Mouse (Mus musculus): Measurements from ENCODE around the gene Gm13420. TPM values are rescaled to one million over a fixed set of nuclear protein-coding genes. Genes with fewer than 3 reads are reported as not detected.
"Not testable (repeated sequence)": the region's sequence is repeated elsewhere in the genome, so short reads cannot be mapped to it uniquely, and the experiment has no call there.

Gm13420 gene
- not detected in 2 replicates for polyA plus RNA-seq (2014; fragmentation: Nextera tagmentation; extraction: Ambion mirVana)

DNA sequence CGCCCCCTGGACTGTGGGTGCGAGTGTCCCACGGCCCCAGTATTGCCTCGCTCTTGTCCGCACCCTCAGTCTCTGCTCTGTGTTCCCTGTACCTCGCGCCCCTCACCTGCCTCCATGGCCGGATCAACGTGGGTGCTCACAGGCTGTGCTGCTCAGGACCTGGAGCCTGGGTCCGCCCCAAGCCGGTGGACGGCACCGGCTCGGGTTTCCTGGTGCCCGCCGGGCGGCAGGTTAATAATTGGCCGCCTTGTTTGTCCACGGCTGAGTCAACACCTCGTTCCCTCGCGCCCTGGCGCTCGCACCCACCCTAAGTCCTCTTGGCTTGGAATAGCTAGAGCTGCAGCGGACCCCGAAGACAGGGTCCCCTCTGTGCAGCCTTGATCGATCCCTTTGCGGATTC lies at the start of gene Gm13420:
TSS of gene Gm13420 (minus strand) at position 189 of the 400 bp plus-strand sequence.
- Histone ChIP-seq H3K9ac (ENCODE audit: low read length) (no peak within 1 kb of the TSS), H3K4me2 (ENCODE audit: low read depth, severe bottlenecking) (peak within 1 kb of the TSS; percentile 31), H3K27me3 (ENCODE audit: control insufficient read depth, insufficient read depth, low read length) (peaks cover 56% of the 10 kb centered on the region), H3K4me1 (ENCODE audit: control insufficient read depth, insufficient read depth, low read length) (peaks cover 8% of the 10 kb centered on the region; the same call in 1 of the 2 replicates), H3K36me3 (ENCODE audit: control insufficient read depth, insufficient read depth, low read length) (no peaks in the 10 kb centered on the region), H3K27ac (replicated peaks; ENCODE audit: low read depth, low read length) (no peak within 1 kb of the TSS), H3K4me3 (ENCODE audit: low read depth, low read length) (peak within 1 kb of the TSS; percentile 10; the same call in 1 of the 2 replicates), H3K9me3 (ENCODE audit: control insufficient read depth, low read length) (no peaks in the 10 kb centered on the region)
- no peak for ATAC-seq (ENCODE audit: insufficient number of reproducible peaks, low FRiP score, low TSS enrichment, low read depth)
- 7% methylated on average over 28 of the region's 28 CpGs for WGBS
- no peak for DNase-seq (ENCODE audit: low spot score)

GRCm38 (mm10) chr2:29792772-29793487 lies 41.4 kb upstream of the Gm13420 start:
- no peaks in the 10 kb centered on the region for H3K9me3 ChIP-seq (ENCODE audit: control insufficient read depth, low read length)

GRCm38 (mm10) chr2:29787937-29788681 lies 36.6 kb upstream of the Gm13420 start, which contains the start of gene Trub2:
Gene Trub2, minus strand, starts transcription at chr2:29788502.
- DNase-seq (ENCODE audit: low spot score) (peak; percentile 85), ATAC-seq (ENCODE audit: insufficient number of reproducible peaks, low FRiP score, low TSS enrichment, low read depth) (peak; percentile 61)
- H3K36me3 ChIP-seq (ENCODE audit: control insufficient read depth, insufficient read depth, low read length) = peaks cover 18% of the 10 kb centered on the region
- H3K4me2 ChIP-seq (ENCODE audit: low read depth, severe bottlenecking) = peak within 1 kb of the TSS; percentile 76
- no peaks in the 10 kb centered on the region for H3K27me3 ChIP-seq (ENCODE audit: control insufficient read depth, insufficient read depth, low read length)
- WGBS = under 1% methylated on average over 45 of the region's 45 CpGs
- H3K9me3 ChIP-seq (ENCODE audit: control insufficient read depth, low read length) = no peaks in the 10 kb centered on the region
- H3K4me3 ChIP-seq (ENCODE audit: low read depth, low read length) = peak within 1 kb of the TSS; percentile 87
- peak within 1 kb of the TSS; percentile 74 for H3K9ac ChIP-seq (ENCODE audit: low read length)
- peaks cover 2% of the 10 kb centered on the region for H3K4me1 ChIP-seq (ENCODE audit: control insufficient read depth, insufficient read depth, low read length)
- no peak within 1 kb of the TSS; the same call in 1 of the 2 replicates for H3K27ac ChIP-seq (replicated peaks; ENCODE audit: low read depth, low read length)

More at GRCm38 (mm10) chr2:29792772-29793487, 41.4 kb upstream of the Gm13420 start:
- Histone ChIP-seq H3K27me3 (ENCODE audit: control insufficient read depth, insufficient read depth, low read length) (no peaks in the 10 kb centered on the region), H3K4me3 (ENCODE audit: low read depth, low read length) (no peak overlapping the region), H3K36me3 (ENCODE audit: control insufficient read depth, insufficient read depth, low read length) (peaks cover 4% of the 10 kb centered on the region; the same call in 1 of the 2 replicates), H3K9ac (ENCODE audit: low read length) (no peak overlapping the region), H3K4me1 (ENCODE audit: control insufficient read depth, insufficient read depth, low read length) (no peaks in the 10 kb centered on the region; the same call in 1 of the 2 replicates), H3K27ac (replicated peaks; ENCODE audit: low read depth, low read length) (no peak overlapping the region), H3K4me2 (ENCODE audit: low read depth, severe bottlenecking) (no peak overlapping the region)
- DNase-seq (ENCODE audit: low spot score) = no peak
- ATAC-seq (ENCODE audit: insufficient number of reproducible peaks, low FRiP score, low TSS enrichment, low read depth) = no peak
- 97% methylated on average over 2 of the region's 2 CpGs for WGBS

DNA sequence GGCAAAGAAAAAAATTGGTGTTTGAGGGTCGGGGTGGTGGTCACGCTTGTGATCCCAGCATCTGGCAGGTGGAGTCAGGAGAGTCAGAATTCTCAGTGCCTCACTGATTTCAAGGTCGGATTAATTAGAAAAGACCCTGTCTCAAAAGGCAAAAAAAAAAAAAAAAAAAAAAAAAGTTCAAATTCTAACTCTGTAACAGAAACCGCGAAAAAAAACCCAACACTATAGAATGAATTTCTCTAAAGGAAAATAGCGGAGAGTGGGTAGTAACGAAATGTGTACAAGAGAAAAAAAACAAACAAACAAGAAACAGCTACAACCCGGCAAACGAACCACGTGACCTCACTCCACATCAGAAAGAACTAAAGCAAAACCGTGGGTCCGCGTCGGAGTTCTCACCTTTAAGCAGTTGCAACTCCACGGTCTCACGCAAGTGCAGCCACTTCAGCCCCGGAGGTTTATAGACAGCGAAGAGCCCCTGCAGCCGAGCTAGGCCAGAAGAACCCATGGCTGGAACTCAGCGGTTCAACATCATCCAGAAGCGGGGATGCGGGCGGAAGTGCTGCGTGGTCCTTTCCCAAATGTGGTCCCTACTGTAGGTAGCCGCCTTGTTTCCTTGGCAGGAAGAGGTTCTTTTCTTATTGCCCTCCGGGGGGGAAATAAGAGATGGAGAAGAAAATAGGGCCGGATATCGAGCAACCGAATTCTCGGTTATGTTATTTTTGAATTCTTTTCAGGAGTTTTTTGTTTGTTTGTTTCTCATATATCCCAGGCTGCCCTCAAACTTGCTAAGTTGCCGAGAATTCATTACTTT lies 35.8 kb upstream of the Gm13420 start, which contains the start of gene Coq4:
TSS of gene Coq4 (plus strand) at position 390 of the 814 bp plus-strand sequence.
- peaks cover 2% of the 10 kb centered on the region for H3K4me1 ChIP-seq (ENCODE audit: control insufficient read depth, insufficient read depth, low read length)
- ATAC-seq (ENCODE audit: insufficient number of reproducible peaks, low FRiP score, low TSS enrichment, low read depth) (peak; percentile 73), DNase-seq (ENCODE audit: low spot score) (peak; percentile 93)
- no peak within 1 kb of the TSS; the same call in 1 of the 2 replicates for H3K27ac ChIP-seq (replicated peaks; ENCODE audit: low read depth, low read length)
- H3K4me3 ChIP-seq (ENCODE audit: low read depth, low read length) = peak within 1 kb of the TSS; percentile 87
- H3K36me3 ChIP-seq (ENCODE audit: control insufficient read depth, insufficient read depth, low read length) = peaks cover 26% of the 10 kb centered on the region
- H3K9ac ChIP-seq (ENCODE audit: low read length) = peak within 1 kb of the TSS; percentile 74
- H3K27me3 ChIP-seq (ENCODE audit: control insufficient read depth, insufficient read depth, low read length) = no peaks in the 10 kb centered on the region
- 0 out of 2 replicates have a peak, but pooled peaks cover under 1% of the 10 kb centered on the region for H3K9me3 ChIP-seq (ENCODE audit: control insufficient read depth, low read length)
- peak within 1 kb of the TSS; percentile 76 for H3K4me2 ChIP-seq (ENCODE audit: low read depth, severe bottlenecking)
- WGBS = 2% methylated on average over 31 of the region's 31 CpGs

DNA sequence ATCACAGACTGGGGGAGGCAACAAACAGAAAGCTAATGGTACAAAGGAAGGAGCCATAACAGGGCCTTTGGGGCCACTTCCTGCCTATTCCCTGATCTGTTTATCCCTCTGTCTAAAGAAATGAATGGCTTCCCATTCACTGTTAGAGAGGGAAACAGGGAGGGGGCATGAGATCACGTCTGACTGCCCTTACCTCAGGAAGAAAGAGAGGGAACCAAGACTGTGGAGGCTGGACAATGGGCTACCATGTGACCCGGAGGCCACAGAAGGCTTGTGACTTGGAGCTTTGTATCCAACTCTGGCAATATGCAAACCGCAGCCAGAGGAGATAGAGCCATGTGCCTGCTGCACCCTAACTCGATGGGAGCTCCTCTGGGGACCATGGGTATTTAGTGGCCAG lies 32.8 kb upstream of the Gm13420 start:
- ATAC-seq (ENCODE audit: insufficient number of reproducible peaks, low FRiP score, low TSS enrichment, low read depth) = no peak
- peaks cover 49% of the 10 kb centered on the region for H3K36me3 ChIP-seq (ENCODE audit: control insufficient read depth, insufficient read depth, low read length)
- H3K4me3 ChIP-seq (ENCODE audit: low read depth, low read length) = no peak overlapping the region
- no peak overlapping the region for H3K27ac ChIP-seq (replicated peaks; ENCODE audit: low read depth, low read length)
- DNase-seq (ENCODE audit: low spot score) = no peak
- 84% methylated on average over 4 of the region's 4 CpGs for WGBS
- H3K9me3 ChIP-seq (ENCODE audit: control insufficient read depth, low read length) = peaks cover 8% of the 10 kb centered on the region; the same call in 1 of the 2 replicates
- H3K4me2 ChIP-seq (ENCODE audit: low read depth, severe bottlenecking) = no peak overlapping the region
- H3K9ac ChIP-seq (ENCODE audit: low read length) = no peak overlapping the region
- peaks cover 2% of the 10 kb centered on the region for H3K4me1 ChIP-seq (ENCODE audit: control insufficient read depth, insufficient read depth, low read length)
- no peaks in the 10 kb centered on the region for H3K27me3 ChIP-seq (ENCODE audit: control insufficient read depth, insufficient read depth, low read length)

DNA sequence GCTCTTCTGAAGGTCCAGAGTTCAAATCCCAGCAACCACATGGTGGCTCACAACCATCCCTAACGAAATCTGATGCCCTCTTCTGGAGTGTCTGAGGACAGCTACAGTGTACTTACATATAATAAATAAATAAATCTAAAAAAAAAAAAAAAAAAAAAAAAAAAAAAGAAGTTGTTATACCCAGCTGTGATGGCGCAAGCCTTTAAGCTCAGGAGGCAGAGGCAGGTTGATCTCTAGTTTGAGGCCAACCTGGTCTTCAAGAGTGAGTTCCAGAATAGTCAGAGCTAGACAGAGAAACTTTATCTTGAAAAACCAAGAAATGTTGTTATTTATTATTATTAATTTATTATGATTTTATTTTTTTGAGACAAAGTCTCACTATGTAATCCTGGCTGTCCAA lies 29.8 kb upstream of the Gm13420 start:
- H3K9ac ChIP-seq (ENCODE audit: low read length); H3K4me2 ChIP-seq (ENCODE audit: low read depth, severe bottlenecking); H3K27me3 ChIP-seq (ENCODE audit: control insufficient read depth, insufficient read depth, low read length); DNase-seq (ENCODE audit: low spot score); H3K4me1 ChIP-seq (ENCODE audit: control insufficient read depth, insufficient read depth, low read length); H3K9me3 ChIP-seq (ENCODE audit: control insufficient read depth, low read length); ATAC-seq (ENCODE audit: insufficient number of reproducible peaks, low FRiP score, low TSS enrichment, low read depth); H3K27ac ChIP-seq (replicated peaks; ENCODE audit: low read depth, low read length); H3K4me3 ChIP-seq (ENCODE audit: low read depth, low read length): not testable (repeated sequence)
- 97% methylated on average over 2 of the region's 2 CpGs for WGBS
- peaks cover 69% of the 10 kb centered on the region for H3K36me3 ChIP-seq (ENCODE audit: control insufficient read depth, insufficient read depth, low read length)

DNA sequence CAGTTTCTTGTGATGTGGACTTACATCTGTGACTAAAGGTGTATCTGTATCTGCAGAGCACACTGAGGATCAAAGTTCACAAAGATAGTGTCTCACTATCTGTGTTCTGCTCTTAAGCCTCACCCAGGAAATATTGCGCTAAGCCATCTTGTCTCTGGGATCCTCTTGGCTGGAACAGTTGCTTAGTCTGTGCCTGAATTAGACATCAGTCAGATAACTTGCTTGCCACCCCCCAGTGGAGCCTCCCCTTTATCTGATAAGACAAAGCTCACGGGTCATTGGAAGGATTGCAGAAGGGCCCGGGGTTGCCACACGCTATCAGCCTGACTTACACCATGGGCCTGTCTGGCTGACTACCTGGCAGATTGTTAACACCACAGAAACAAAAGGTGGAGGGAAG lies 21.8 kb upstream of the Gm13420 start:
- Histone ChIP-seq H3K27ac (replicated peaks; ENCODE audit: low read depth, low read length) (no peak overlapping the region), H3K4me3 (ENCODE audit: low read depth, low read length) (no peak overlapping the region), H3K4me1 (ENCODE audit: control insufficient read depth, insufficient read depth, low read length) (no peaks in the 10 kb centered on the region), H3K36me3 (ENCODE audit: control insufficient read depth, insufficient read depth, low read length) (peaks cover 12% of the 10 kb centered on the region; the same call in 1 of the 2 replicates), H3K27me3 (ENCODE audit: control insufficient read depth, insufficient read depth, low read length) (no peaks in the 10 kb centered on the region), H3K4me2 (ENCODE audit: low read depth, severe bottlenecking) (no peak overlapping the region), H3K9ac (ENCODE audit: low read length) (no peak overlapping the region), H3K9me3 (ENCODE audit: control insufficient read depth, low read length) (no peaks in the 10 kb centered on the region)
- no peak for ATAC-seq (ENCODE audit: insufficient number of reproducible peaks, low FRiP score, low TSS enrichment, low read depth)
- DNase-seq (ENCODE audit: low spot score) = no peak
- WGBS = 90% methylated on average over 4 of the region's 4 CpGs

All from limb, embryonic 11.5 days (tissue).